Mouse (Mus musculus): Measurements from ENCODE around the gene Dop1a. TPM values are rescaled to one million over a fixed set of nuclear protein-coding genes. Genes with fewer than 3 reads are reported as not detected.

The Dop1a gene
- polyA plus RNA-seq, 1 experiment from 2014 or later = 12.3 TPM

DNA sequence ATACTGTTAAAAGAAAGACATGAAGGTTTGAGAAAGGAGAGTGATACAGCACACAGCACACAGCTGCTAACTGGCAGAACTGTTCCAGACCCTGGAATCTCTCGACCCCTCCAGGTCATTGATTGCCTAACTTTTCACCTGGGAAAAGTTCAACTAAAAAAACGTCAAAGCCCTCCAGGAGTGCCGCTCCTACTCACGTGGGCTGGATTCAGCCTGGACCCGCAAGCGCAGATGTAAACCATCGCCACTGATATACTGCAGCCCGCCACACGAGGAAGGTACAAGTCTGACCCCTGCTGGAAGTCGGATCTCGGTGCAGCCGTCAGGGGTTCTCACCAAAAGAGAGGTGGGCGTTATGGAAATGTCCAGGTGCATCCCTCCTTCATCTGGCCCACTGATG is 15.3 kb upstream of the Dop1a start:
- Histone ChIP-seq H3K27me3 (no peaks in the 10 kb centered on the region), H3K9ac (no peak overlapping the region), H3K4me1 (no peaks in the 10 kb centered on the region), H3K36me3 (no peaks in the 10 kb centered on the region), H3K27ac (no peak overlapping the region), H3K9me3 (no peaks in the 10 kb centered on the region), H3K4me2 (peak overlapping the region; percentile 50), H3K4me3 (0 out of 2 replicates have a peak overlapping the region, but pooled peaks have one; percentile 8)
- under 1% methylated on average over 13 of the region's 13 CpGs for WGBS
- ATAC-seq (ENCODE audit: borderline replicate concordance, extremely low read depth, low FRiP score, low TSS enrichment) = peak; percentile 71; the same call in 1 of the 2 replicates

DNA sequence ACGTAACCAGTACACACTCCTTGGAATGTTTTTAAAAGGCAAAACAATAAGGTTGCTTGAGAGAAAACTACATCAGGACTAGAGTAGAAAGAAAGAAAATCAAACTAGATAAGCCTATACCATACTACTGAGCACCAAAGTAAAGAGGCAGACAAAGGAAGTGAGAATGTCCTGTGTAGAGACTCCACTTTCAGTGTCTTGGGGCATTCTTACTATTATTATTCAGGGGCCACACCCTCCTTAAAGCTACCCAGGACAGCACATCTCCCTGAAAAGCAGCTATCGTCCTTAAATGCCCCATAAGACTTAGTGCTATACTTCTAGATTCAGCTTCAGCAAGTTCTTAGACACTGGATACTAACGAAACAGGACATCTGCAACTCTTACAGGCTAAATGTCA is 13.3 kb upstream of the Dop1a start:
- H3K36me3 ChIP-seq = no peaks in the 10 kb centered on the region
- no peaks in the 10 kb centered on the region for H3K9me3 ChIP-seq
- ATAC-seq (ENCODE audit: borderline replicate concordance, extremely low read depth, low FRiP score, low TSS enrichment) = no peak
- H3K4me2 ChIP-seq = no peak overlapping the region
- no peaks in the 10 kb centered on the region for H3K27me3 ChIP-seq
- H3K27ac ChIP-seq = no peak overlapping the region
- H3K9ac ChIP-seq = no peak overlapping the region
- 62% methylated on average over 3 of the region's 3 CpGs for WGBS
- no peaks in the 10 kb centered on the region for H3K4me1 ChIP-seq
- no peak overlapping the region for H3K4me3 ChIP-seq

DNA sequence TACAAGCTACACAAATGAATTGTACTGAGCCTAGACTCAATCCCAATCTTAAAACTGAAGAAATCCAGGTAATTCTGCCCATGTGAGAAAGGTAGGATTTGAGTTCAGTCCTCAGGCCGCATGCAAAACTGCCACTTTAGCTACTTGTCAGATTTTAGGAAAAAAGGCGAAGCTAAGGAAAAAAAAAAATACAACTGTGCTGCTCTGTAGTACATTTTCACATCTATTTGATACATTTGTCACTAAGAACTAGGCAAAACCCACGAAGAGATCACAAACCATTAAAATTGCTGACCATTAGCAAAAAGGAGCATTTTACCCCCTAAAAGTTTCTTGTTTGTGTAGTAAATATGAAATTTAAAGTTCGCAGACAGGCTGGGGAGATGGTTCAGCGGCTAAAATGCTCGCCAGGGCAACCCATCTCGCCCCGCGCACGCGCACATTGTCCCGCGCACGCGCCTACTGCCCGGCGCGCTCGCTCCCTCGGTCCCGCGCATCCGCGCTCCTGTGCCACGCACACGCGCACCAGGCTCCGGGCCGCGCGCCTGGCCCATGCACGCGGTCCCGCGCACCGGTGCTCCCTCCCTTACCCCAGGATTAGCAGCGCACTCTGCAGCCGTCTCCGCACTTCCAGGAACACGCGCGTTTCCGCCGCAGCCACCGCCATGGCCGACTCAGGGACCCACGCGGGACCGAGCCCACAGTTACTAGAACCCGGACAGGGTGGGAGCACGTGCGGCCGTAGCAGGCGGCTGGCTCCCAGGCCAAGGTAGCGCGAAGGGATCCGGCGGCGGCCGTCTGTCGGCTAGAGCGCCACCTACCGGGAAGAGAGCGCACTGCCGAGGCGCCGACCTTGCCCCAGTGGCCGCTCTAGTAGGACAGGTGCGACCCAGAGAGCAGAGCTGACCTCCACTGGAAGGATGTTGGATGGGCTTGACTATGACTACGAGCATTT is 2.5 kb upstream of the Dop1a start, which contains the start of gene Ube2cbp:
Gene Ube2cbp, minus strand, starts transcription at position 800 of the 955 bp plus-strand sequence.
- H3K9me3 ChIP-seq = no peaks in the 10 kb centered on the region
- H3K27me3 ChIP-seq = peaks cover 5% of the 10 kb centered on the region; the same call in 1 of the 2 replicates
- WGBS = 2% methylated on average over 70 of the region's 70 CpGs
- peak within 1 kb of the TSS; percentile 74 for H3K9ac ChIP-seq
- H3K36me3 ChIP-seq = no peaks in the 10 kb centered on the region
- H3K4me2 ChIP-seq = peak within 1 kb of the TSS; percentile 77
- H3K4me1 ChIP-seq = peaks cover 7% of the 10 kb centered on the region; the same call in 1 of the 2 replicates
- peak within 1 kb of the TSS; percentile 70 for H3K4me3 ChIP-seq
- ATAC-seq (ENCODE audit: borderline replicate concordance, extremely low read depth, low FRiP score, low TSS enrichment) = peak; percentile 83
- peak within 1 kb of the TSS; percentile 53 for H3K27ac ChIP-seq

DNA sequence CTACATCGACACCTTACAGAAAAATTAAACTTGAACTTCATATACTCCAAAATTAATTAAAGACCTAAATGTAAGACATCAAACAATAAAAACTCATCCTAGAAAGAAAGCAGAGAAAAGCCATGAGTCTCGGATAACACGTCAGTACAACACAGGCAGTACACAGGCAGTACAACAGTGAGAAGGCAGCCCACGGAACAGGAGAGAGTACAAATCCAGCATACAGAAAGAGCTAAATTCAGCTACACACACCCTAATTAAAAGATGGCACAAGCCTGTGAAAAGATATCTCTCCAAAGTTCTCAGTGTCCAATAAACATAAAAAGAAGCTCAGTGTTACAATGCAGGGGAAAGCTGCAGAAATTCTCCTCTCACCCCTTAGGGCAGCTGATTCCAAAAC is 9.0 kb downstream of the Dop1a start:
- Histone ChIP-seq H3K27ac (no peak overlapping the region), H3K9me3 (no peaks in the 10 kb centered on the region), H3K9ac (no peak overlapping the region), H3K36me3 (no peaks in the 10 kb centered on the region), H3K4me2 (no peak overlapping the region), H3K4me3 (no peak overlapping the region), H3K27me3 (no peaks in the 10 kb centered on the region), H3K4me1 (peaks cover 5% of the 10 kb centered on the region; the same call in 1 of the 2 replicates)
- WGBS = 89% methylated on average over 4 of the region's 4 CpGs
- no peak for ATAC-seq (ENCODE audit: borderline replicate concordance, extremely low read depth, low FRiP score, low TSS enrichment)

DNA sequence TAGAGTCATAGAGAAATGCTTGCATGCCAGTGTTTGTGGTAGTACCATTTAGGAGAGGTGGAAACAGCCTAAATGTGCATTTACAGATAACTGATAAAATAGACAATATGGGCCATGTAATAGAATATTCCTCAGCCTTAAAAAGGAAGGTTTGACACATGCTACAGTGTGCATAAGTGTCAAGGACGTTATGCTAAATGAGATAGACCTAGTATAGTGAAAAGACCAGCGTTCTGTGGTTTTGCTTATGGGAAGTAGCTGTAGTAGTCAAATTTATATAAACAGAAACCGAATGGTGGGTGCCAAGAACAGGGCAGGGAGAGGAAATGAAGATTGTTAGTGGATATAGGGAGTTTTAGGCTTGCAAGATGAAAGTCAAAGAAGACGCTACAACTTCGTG is 9.8 kb downstream of the Dop1a start:
- no peaks in the 10 kb centered on the region for H3K9me3 ChIP-seq
- ATAC-seq (ENCODE audit: borderline replicate concordance, extremely low read depth, low FRiP score, low TSS enrichment) = no peak
- H3K27me3 ChIP-seq = no peaks in the 10 kb centered on the region

DNA sequence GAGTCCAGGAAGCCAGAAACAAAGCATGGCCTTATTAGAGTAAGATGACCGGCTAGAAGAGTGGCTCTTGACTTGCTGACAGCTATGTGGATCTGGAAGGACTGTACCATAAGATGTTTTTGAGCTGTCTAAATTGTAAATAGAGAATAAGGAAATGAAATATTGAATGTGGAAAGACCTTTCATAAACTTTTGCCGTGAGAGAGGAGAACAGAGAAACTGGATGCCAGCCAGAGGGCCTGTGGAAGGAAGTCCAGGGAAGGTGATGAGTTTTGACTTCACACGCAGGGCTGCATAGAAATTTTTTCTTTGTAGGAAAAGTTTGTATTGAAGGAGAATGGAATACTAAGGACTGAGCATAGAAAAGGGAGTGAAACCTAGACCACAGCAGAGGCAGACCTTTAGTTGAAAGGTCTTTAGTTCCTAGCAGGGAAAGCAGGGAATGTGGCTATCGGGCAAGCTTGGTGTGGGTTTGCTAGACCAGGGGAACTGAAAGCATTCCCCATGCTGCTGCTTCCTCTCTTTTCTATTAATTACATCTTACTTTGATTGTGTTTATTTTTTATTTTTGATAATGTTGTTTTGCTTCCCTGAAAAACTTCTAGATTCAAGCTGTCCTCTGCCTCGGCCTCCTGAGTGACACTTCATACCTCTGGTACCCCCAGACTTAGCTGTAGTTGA is 11.6 kb downstream of the Dop1a start:
- WGBS = 56% methylated on average over 5 of the region's 5 CpGs
- Histone ChIP-seq H3K27me3 (no peaks in the 10 kb centered on the region), H3K27ac (no peak overlapping the region), H3K9me3 (no peaks in the 10 kb centered on the region), H3K4me3 (no peak overlapping the region), H3K9ac (no peak overlapping the region), H3K36me3 (no peaks in the 10 kb centered on the region), H3K4me2 (no peak overlapping the region), H3K4me1 (peaks cover 5% of the 10 kb centered on the region; the same call in 1 of the 2 replicates)
- no peak for ATAC-seq (ENCODE audit: borderline replicate concordance, extremely low read depth, low FRiP score, low TSS enrichment)

More for the DNA sequence above, 9.8 kb downstream of the Dop1a start:
- no peaks in the 10 kb centered on the region for H3K36me3 ChIP-seq
- peaks cover 5% of the 10 kb centered on the region; the same call in 1 of the 2 replicates for H3K4me1 ChIP-seq
- no peak overlapping the region for H3K4me2 ChIP-seq
- no peak overlapping the region for H3K4me3 ChIP-seq
- 48% methylated on average over 5 of the region's 5 CpGs for WGBS
- no peak overlapping the region for H3K27ac ChIP-seq
- no peak overlapping the region for H3K9ac ChIP-seq

DNA sequence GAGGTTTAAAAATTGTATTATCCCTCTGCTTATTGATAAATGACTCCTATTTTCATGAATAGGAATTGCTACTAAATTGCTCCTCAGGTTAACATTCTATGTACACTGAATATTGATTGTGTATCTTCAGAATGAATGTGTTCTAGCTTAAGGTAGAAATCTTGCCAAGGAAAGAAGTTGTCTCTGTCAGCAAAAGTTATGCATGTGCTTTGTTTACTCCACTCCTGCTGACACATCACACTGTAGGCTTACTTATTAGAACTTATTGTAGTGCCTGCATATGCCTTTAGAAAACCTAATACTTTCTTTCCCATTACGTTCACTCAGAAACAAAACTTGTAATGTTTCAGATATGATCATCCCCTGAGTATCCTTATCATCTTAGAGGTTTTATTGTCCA is 15.3 kb downstream of the Dop1a start:
- H3K9me3 ChIP-seq = no peaks in the 10 kb centered on the region
- ATAC-seq (ENCODE audit: borderline replicate concordance, extremely low read depth, low FRiP score, low TSS enrichment) = no peak
- no peak overlapping the region for H3K4me3 ChIP-seq
- peaks cover 5% of the 10 kb centered on the region; the same call in 1 of the 2 replicates for H3K4me1 ChIP-seq
- H3K27me3 ChIP-seq = no peaks in the 10 kb centered on the region
- H3K9ac ChIP-seq = no peak overlapping the region
- no peaks in the 10 kb centered on the region for H3K36me3 ChIP-seq
- 85% methylated on average over 1 of the region's 1 CpGs for WGBS
- no peak overlapping the region for H3K27ac ChIP-seq
- H3K4me2 ChIP-seq = no peak overlapping the region

DNA sequence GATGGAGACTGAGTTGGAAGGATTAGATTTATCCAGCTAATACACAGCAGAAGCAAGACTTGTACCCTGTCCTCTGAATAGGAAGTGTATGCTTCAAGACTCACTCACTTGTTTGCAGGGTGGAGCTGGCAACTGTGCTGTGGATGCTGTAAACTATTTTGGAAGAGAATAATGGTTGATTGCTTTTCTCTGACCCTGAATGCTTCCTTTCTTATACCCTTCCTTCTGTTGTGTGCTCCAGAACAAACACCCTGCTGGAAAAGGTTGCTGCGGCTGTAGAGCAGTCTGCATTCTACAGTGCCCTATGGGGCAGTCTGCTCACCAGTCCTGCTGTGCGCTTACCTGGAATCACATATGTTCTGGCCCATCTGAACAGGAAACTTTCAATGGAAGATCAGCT is 24.8 kb downstream of the Dop1a start:
- no peak for ATAC-seq (ENCODE audit: borderline replicate concordance, extremely low read depth, low FRiP score, low TSS enrichment)
- no peak overlapping the region for H3K4me3 ChIP-seq
- H3K27ac ChIP-seq = no peak overlapping the region
- no peaks in the 10 kb centered on the region for H3K9me3 ChIP-seq
- H3K4me1 ChIP-seq = no peaks in the 10 kb centered on the region
- H3K9ac ChIP-seq = no peak overlapping the region
- 90% methylated on average over 2 of the region's 2 CpGs for WGBS
- H3K4me2 ChIP-seq = no peak overlapping the region
- no peaks in the 10 kb centered on the region for H3K27me3 ChIP-seq
- H3K36me3 ChIP-seq = peaks cover 18% of the 10 kb centered on the region

DNA sequence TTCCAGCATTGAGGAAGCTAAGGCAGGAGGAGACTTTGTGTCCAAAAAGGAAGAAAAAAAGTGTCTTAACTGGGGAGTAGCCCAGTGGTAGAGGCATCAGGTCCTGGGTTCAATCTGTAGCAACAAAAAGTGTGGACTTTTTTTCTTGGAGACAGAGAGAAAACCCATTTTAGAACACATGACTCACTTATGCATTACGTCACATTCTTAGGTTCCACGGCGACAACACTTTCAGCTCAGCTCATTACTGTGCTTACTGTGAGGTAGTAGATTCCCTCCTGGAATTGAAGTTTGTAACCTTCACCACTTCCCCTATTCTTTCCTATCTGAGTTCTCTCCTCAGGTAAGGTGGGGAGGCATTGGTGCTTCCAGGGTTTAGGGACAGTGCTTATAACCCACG is 29.3 kb downstream of the Dop1a start:
- Histone ChIP-seq H3K9me3 (no peaks in the 10 kb centered on the region), H3K4me2 (no peak overlapping the region), H3K4me1 (no peaks in the 10 kb centered on the region), H3K4me3 (no peak overlapping the region), H3K36me3 (peaks cover 14% of the 10 kb centered on the region; the same call in 1 of the 2 replicates), H3K9ac (no peak overlapping the region), H3K27ac (no peak overlapping the region), H3K27me3 (no peaks in the 10 kb centered on the region)
- WGBS = 92% methylated on average over 4 of the region's 4 CpGs
- no peak for ATAC-seq (ENCODE audit: borderline replicate concordance, extremely low read depth, low FRiP score, low TSS enrichment)

DNA sequence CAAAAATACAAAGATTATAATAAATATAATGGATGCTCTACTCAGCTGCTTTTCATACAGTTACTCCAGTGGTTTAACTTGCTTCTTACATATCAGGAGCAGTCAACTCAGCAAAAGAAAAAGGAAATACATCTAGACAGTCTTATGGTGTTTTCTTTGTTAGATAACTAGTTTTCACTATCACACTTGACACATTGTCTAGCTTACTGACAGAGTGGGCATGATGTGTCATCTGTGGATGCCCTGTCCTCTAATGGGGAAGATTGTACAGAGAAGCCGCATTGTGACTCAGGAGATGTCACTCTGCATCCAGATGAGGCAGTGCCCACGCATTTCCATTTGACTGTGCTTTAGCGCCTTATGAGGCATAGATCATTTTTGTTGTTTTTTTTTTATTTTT is 32.1 kb downstream of the Dop1a start:
- Histone ChIP-seq H3K4me3 (no peak overlapping the region), H3K9me3 (no peaks in the 10 kb centered on the region), H3K27me3 (no peaks in the 10 kb centered on the region), H3K4me2 (no peak overlapping the region), H3K4me1 (no peaks in the 10 kb centered on the region), H3K36me3 (peaks cover 8% of the 10 kb centered on the region; the same call in 1 of the 2 replicates), H3K9ac (no peak overlapping the region), H3K27ac (no peak overlapping the region)
- 94% methylated on average over 3 of the region's 3 CpGs for WGBS
- ATAC-seq (ENCODE audit: borderline replicate concordance, extremely low read depth, low FRiP score, low TSS enrichment) = no peak

DNA sequence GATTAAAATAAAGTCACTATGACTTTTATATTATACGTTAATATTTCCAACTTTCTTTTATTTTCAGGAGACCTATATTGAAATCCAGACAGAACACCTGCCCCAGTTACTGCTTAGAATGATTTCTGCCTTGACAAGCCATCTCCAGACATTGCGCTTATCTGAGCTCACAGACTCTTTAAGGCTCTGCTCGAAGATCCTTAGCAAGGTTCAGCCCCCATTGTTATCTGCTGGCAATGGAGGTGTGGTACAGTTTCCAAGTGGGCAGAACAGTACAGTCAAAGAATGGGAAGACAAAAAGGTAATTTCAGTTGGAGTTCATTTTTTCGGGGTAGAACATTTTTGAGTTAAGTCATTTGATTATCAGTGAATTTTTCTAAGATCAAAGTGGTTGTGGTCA is 40.5 kb downstream of the Dop1a start:
- H3K27ac ChIP-seq = no peak overlapping the region
- no peak overlapping the region for H3K4me2 ChIP-seq
- 89% methylated on average over 4 of the region's 4 CpGs for WGBS
- H3K27me3 ChIP-seq = no peaks in the 10 kb centered on the region
- no peak overlapping the region for H3K9ac ChIP-seq
- H3K4me1 ChIP-seq = no peaks in the 10 kb centered on the region
- H3K4me3 ChIP-seq = no peak overlapping the region
- no peaks in the 10 kb centered on the region for H3K9me3 ChIP-seq
- H3K36me3 ChIP-seq = peaks cover 5% of the 10 kb centered on the region; the same call in 1 of the 2 replicates
- no peak for ATAC-seq (ENCODE audit: borderline replicate concordance, extremely low read depth, low FRiP score, low TSS enrichment)

DNA sequence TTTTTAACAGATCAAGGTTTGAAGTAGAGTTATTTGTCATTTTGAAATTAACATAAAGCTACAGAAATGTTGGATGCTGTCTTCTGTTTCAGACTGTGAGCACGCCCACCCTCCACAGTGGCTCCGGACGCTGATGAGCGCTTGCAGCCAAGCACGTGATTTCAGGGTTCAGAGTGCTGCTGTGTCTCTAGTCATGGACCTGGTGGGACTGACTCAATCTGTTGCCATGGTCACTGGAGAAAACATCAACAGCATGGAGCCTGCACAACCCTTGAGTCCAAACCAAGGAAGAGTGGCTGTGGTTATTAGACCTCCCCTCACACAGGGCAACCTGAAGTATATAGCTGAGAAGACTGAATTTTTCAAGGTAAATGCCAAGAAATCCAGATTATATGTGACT is 46.8 kb downstream of the Dop1a start:
- peaks cover 31% of the 10 kb centered on the region for H3K36me3 ChIP-seq
- no peak overlapping the region for H3K9ac ChIP-seq
- H3K9me3 ChIP-seq = no peaks in the 10 kb centered on the region
- no peak overlapping the region for H3K4me2 ChIP-seq
- H3K4me1 ChIP-seq = no peaks in the 10 kb centered on the region
- no peak overlapping the region for H3K4me3 ChIP-seq
- no peak for ATAC-seq (ENCODE audit: borderline replicate concordance, extremely low read depth, low FRiP score, low TSS enrichment)
- WGBS = 86% methylated on average over 5 of the region's 5 CpGs
- H3K27ac ChIP-seq = no peak overlapping the region
- H3K27me3 ChIP-seq = no peaks in the 10 kb centered on the region

Measured in lung, embryonic 15.5 days (tissue).